Mouse (Mus musculus) hindbrain, postnatal 0 days (tissue): ENCODE measurements around the gene 1700003F12Rik. TPM values are rescaled to one million over a fixed set of nuclear protein-coding genes. Genes with fewer than 3 reads are reported as not detected.
A peak's percentile ranks its signal among the peaks of the same experiment; 100 is the strongest.

Experiments used
- ATAC-seq: fragments of 200-750 bp; cut with Nextera tagmentation; 2 replicates; pipeline ENCODE4 v1.8.0; 2017; ENCODE audit warnings: mild to moderate bottlenecking, moderate TSS enrichment, moderate library complexity
- DNase-seq: peaks from one replicate; pipeline ENCODE4 v3.0.0-alpha.2; 2015; ENCODE audit warnings: low spot score
- H3K27ac ChIP-seq: fragments of 300-500 bp; sonication (generic); 2 replicates; pipeline ENCODE4 v1.5.1; 2014; ENCODE audit warnings: mild to moderate bottlenecking
- H3K27me3 ChIP-seq: fragments of 300-500 bp; sonication (generic); 2 replicates; pipeline ENCODE4 v1.6.1; 2014; ENCODE audit warnings: low read length, mixed read lengths; ENCODE audit not compliant: insufficient read depth
- H3K36me3 ChIP-seq: fragments of 300-500 bp; sonication (generic); 2 replicates; pipeline ENCODE4 v1.6.1; 2014; ENCODE audit warnings: low read length, mixed read lengths; ENCODE audit not compliant: insufficient read depth
- H3K4me1 ChIP-seq: fragments of 300-500 bp; sonication (generic); 2 replicates; pipeline ENCODE4 v1.6.1; 2014; ENCODE audit warnings: antibody characterized with exemption, low read length, mixed read lengths; ENCODE audit not compliant: insufficient read depth
- H3K4me2 ChIP-seq: fragments of 300-500 bp; sonication (generic); 2 replicates; pipeline ENCODE4 v1.6.1; 2014; ENCODE audit warnings: low read depth, mild to moderate bottlenecking, low read length, moderate library complexity, mixed read lengths
- H3K4me3 ChIP-seq: fragments of 300-500 bp; sonication (generic); 2 replicates; pipeline ENCODE4 v1.5.1; 2014; ENCODE audit warnings: low read length
- H3K9ac ChIP-seq: fragments of 300-500 bp; sonication (generic); replicated peaks from 2 replicates; pipeline ENCODE4 v1.6.1; 2014; ENCODE audit warnings: mild to moderate bottlenecking, low read length, moderate library complexity, mixed read lengths
- H3K9me3 ChIP-seq: fragments of 300-500 bp; sonication (generic); 2 replicates; pipeline ENCODE4 v1.6.1; 2016; ENCODE audit warnings: low read length, mixed read lengths
- CTCF ChIP-seq: IDR thresholded peaks from 2 replicates; pipeline ENCODE4 v1.5.1; 2016; ENCODE audit warnings: antibody characterized with exemption, control low read depth, low read depth
- WGBS: fragments of 180-500 bp; shearing (Covaris S2); extraction: QIAGEN DNeasy Blood & Tissue Kit; methylation state at CpG from one replicate; pipeline ENCODE4 v1.1.7; 2014; 5-methylcytosine and 5-hydroxymethylcytosine counted together
- polyA plus RNA-seq: library from polyadenylated mRNA; unstranded; fragments of >200 nt; fragmentation: Nextera tagmentation; extraction: Ambion mirVana; gene quantifications from 2 replicates; pipeline ENCODE4 v1.2.1, GENCODE M21; 2015
- total RNA-seq: library from RNA; depleted of rRNA; stranded (reverse); fragments of >200 nt; gene quantifications from 2 replicates; pipeline ENCODE4 v1.2.3, GENCODE M21; 2014

1700003F12Rik gene
- total and polyA plus RNA-seq, 2 experiments from 2014 or later, result 1.9 to 4.0 TPM

DNA sequence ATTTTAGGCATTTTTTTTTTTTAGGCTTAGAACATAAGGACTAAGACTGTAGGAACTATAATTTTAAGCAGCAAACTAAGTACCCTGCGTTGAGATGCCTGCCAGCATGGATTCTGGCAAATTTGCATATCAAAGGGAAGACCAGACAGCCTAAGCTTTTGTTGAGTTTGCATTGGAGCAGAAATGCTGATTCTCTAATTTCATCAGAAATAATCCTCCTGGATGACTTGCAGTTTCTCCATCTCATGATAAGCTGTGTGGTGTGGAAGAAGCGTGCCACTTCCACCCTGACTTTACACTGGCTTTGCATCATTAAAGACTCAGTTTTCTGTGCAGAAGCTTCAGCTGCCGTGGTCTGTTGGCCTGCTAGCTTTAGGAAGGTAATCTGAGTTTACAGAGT lies 14.0 kb upstream of the 1700003F12Rik start:
- no peak for ATAC-seq
- Histone ChIP-seq H3K36me3 (peaks cover 37% of the 10 kb centered on the region), H3K9ac (no peak overlapping the region), H3K4me2 (no peak overlapping the region), H3K9me3 (no peaks in the 10 kb centered on the region), H3K27me3 (no peaks in the 10 kb centered on the region), H3K4me1 (no peaks in the 10 kb centered on the region; the same call in 1 of the 2 replicates), H3K4me3 (no peak overlapping the region), H3K27ac (no peak overlapping the region)
- no peak for TF ChIP-seq CTCF
- DNase-seq, result no peak
- 37% methylated on average over 3 of the region's 3 CpGs for WGBS

DNA sequence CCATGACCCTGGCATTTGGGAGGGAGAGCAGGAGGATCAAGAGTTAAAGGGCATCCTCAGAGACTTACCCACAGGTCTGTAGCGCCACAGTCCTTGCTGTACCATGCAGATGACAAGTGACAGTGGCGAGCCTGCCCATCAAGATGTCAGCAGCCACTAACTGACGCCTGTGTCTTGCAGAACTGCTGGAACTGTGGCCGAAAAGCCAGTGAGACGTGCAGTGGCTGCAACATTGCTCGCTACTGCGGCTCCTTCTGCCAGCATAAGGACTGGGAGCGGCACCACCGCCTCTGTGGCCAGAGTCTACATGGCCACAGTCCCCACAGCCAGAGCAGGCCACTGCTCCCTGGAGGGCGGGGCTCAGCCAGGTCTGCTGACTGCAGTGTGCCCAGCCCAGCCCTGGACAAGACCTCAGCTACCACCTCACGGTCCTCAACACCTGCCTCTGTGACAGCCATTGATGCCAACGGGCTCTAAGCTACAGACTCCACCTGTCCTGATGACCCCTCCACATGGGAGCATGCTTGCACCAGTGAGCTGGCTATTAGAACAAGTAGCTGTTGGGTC lies 12.1 kb upstream of the 1700003F12Rik start:
- no peak for ATAC-seq
- H3K27me3 ChIP-seq, result no peaks in the 10 kb centered on the region
- no peaks in the 10 kb centered on the region; the same call in 1 of the 2 replicates for H3K4me1 ChIP-seq
- no peak overlapping the region for H3K9ac ChIP-seq
- H3K36me3 ChIP-seq, result peaks cover 28% of the 10 kb centered on the region
- TF ChIP-seq CTCF, result no peak
- no peaks in the 10 kb centered on the region for H3K9me3 ChIP-seq
- WGBS, result 84% methylated on average over 12 of the region's 12 CpGs
- no peak overlapping the region for H3K27ac ChIP-seq
- H3K4me2 ChIP-seq, result no peak overlapping the region
- no peak for DNase-seq
- no peak overlapping the region for H3K4me3 ChIP-seq

- no peak overlapping the region for H3K4me3 ChIP-seq
- H3K9me3 ChIP-seq, result no peaks in the 10 kb centered on the region
- 25% methylated on average over 2 of the region's 2 CpGs for WGBS
- H3K36me3 ChIP-seq, result peaks cover 18% of the 10 kb centered on the region; the same call in 1 of the 2 replicates
- DNase-seq, result no peak
- no peak for ATAC-seq
- no peak overlapping the region for H3K4me2 ChIP-seq
- H3K27ac ChIP-seq, result peak overlapping the region; percentile 67
- H3K27me3 ChIP-seq, result no peaks in the 10 kb centered on the region
- TF ChIP-seq CTCF, result no peak
- H3K9ac ChIP-seq, result no peak overlapping the region
- H3K4me1 ChIP-seq, result no peaks in the 10 kb centered on the region; the same call in 1 of the 2 replicates
Measured at GRCm38 (mm10) chr2:154538310-154538709, 8.6 kb upstream of the 1700003F12Rik start.

DNA sequence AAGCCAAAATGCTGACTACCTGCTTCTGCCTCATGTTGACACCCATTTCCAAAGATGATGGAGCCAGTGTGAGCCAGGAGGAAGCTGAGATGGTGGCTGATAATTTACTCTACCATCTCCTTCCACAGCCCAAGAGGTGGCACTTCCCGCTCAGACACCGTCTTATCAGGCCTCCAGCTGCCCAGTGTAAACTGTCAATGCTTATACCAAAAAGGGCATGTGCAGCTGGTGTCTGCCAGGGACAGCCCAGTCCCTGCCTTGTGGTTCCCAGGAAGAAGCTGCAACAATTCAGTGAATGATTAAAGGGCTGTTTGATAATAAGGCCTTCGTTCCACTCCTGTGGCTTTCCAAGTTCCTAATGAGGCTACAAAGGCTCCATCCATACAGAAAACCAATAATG lies 8.2 kb upstream of the 1700003F12Rik start:
- no peaks in the 10 kb centered on the region for H3K9me3 ChIP-seq
- WGBS, result 25% methylated on average over 3 of the region's 3 CpGs
- DNase-seq (no peak), ATAC-seq (no peak)
- H3K4me1 ChIP-seq, result no peaks in the 10 kb centered on the region; the same call in 1 of the 2 replicates
- no peak overlapping the region for H3K4me2 ChIP-seq
- no peak for TF ChIP-seq CTCF
- peak overlapping the region; percentile 67 for H3K27ac ChIP-seq
- no peak overlapping the region for H3K4me3 ChIP-seq
- no peak overlapping the region for H3K9ac ChIP-seq
- H3K36me3 ChIP-seq, result peaks cover 18% of the 10 kb centered on the region; the same call in 1 of the 2 replicates
- no peaks in the 10 kb centered on the region for H3K27me3 ChIP-seq

DNA sequence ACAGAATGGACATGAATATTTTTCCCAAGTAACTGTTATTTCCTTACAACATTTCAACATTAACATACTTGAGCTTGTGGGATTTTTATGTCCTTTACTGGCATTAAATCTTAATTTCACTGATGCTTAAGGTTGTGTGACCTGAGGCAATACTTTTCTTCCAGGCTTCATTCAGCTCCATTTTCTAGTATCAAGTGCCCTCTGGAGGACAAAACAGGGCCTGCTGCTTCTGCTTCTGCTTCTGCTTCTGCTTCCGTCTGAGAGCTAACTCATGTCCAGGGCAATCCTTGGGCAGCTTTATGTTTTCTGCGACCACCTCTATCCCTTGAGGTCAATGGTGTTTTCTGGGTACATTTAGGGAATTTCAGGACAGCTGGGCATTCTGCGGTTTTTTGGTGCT lies 7.2 kb upstream of the 1700003F12Rik start:
- Histone ChIP-seq H3K9ac (no peak overlapping the region), H3K27ac (no peak overlapping the region), H3K4me3 (no peak overlapping the region), H3K9me3 (no peaks in the 10 kb centered on the region), H3K27me3 (no peaks in the 10 kb centered on the region), H3K4me1 (no peaks in the 10 kb centered on the region; the same call in 1 of the 2 replicates), H3K36me3 (peaks cover 14% of the 10 kb centered on the region; the same call in 1 of the 2 replicates), H3K4me2 (no peak overlapping the region)
- WGBS, result 70% methylated on average over 3 of the region's 3 CpGs
- DNase-seq, result peak; percentile 79
- peak; percentile 81 for TF ChIP-seq CTCF
- ATAC-seq, result no peak

DNA sequence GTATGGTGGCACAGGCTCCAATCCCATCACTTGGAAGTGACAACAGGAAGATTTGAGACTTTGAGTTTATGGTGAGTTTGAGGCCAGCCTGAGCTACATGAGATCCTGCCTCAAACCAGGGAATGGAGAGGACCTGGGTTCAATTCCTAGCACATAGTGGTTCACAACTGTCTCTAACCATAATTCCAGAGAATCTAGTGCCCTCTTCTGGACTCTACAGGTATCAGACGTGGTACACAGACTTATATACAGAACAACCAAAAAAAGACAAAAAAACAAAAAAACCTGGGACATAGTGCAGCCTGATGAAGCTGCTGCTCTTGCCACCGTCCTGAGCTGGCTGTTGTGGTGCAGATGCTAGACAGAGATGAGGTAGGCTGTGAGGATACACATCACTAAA lies 5.3 kb upstream of the 1700003F12Rik start:
- no peak for DNase-seq
- H3K4me2 ChIP-seq, result no peak overlapping the region
- H3K9ac ChIP-seq, result no peak overlapping the region
- H3K27ac ChIP-seq, result no peak overlapping the region
- WGBS, result 82% methylated on average over 2 of the region's 2 CpGs
- no peak overlapping the region for H3K4me3 ChIP-seq
- H3K36me3 ChIP-seq, result peaks cover 3% of the 10 kb centered on the region; the same call in 1 of the 2 replicates
- no peaks in the 10 kb centered on the region for H3K9me3 ChIP-seq
- H3K27me3 ChIP-seq, result no peaks in the 10 kb centered on the region
- TF ChIP-seq CTCF, result peak; percentile 9; the same call in 1 of the 2 replicates
- no peaks in the 10 kb centered on the region; the same call in 1 of the 2 replicates for H3K4me1 ChIP-seq
- ATAC-seq, result no peak
